Comparison of ENCODE assay signal across 25 mouse cellular contexts in the genomic region with DNA sequence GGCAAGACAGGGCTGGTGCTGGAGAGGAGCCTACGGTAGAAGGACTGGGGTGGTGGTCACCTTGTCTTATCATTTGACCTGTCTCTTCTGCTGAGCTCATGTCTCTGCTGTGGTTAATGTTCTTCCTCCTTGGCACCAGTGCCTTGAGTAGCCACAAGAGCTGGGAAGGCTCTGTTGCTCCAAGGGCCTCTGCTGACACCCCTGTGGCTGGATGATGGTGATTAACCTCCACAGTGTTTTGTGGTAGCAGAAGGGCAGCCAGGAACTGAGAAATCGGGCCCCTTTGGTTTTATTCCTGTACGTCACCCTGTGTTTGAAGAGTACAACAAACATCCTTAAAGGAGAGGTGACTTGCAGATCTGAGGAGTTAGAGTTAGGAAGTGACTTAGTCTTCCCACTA. TPM values are rescaled to one million over a fixed set of nuclear protein-coding genes. Genes with fewer than 3 reads are reported as not detected.
DNase-seq lines count a peak whose midpoint lies in the region; ATAC-seq and TF ChIP-seq lines count a peak whose summit lies in the region.
"Had no signal": no experiment of that assay in that cellular context is flagged by ENCODE, and none has a peak within 500 bp of the region (broad histone marks: within the 10 kb centered on the region; RNA-seq: fewer than 3 reads in every experiment).

No protein-coding gene starts in this region.

- peak overlapping the region; percentile 89 for H3K27ac ChIP-seq in liver, adult 2 months (replicated peaks; ENCODE audit: insufficient read depth, low read depth, low read length)
- H3K27ac ChIP-seq in liver, embryonic 11.5 days (ENCODE audit: low read depth, low read length): no peak overlapping the region
- 0 out of 2 replicates have a peak overlapping the region, but pooled peaks have one; percentile 68 for H3K27ac ChIP-seq in liver, embryonic 15.5 days (replicated peaks)
- H3K27ac ChIP-seq: embryonic facial prominence, embryonic 13.5 days; forebrain, embryonic 10.5 days; heart, embryonic 15.5 days; hindbrain, embryonic 15.5 days had no signal

- H3K9ac ChIP-seq in liver, adult 2 months (ENCODE audit: low read depth, low read length): peak overlapping the region; percentile 76
- no peak overlapping the region for H3K9ac ChIP-seq in liver, embryonic 11.5 days (ENCODE audit: low read depth, low read length)
- no peak overlapping the region for H3K9ac ChIP-seq in liver, embryonic 15.5 days
- H3K9ac ChIP-seq: embryonic facial prominence, embryonic 13.5 days; heart, embryonic 15.5 days; hindbrain, embryonic 15.5 days had no signal

- peak overlapping the region; percentile 75 for H3K4me3 ChIP-seq in liver, adult 2 months (ENCODE audit: insufficient read depth, low read depth, low read length)
- no peak overlapping the region for H3K4me3 ChIP-seq in liver, embryonic 11.5 days (ENCODE audit: low read depth, low read length)
- peak overlapping the region; percentile 43 for H3K4me3 ChIP-seq in liver, embryonic 15.5 days (replicated peaks)
- H3K4me3 ChIP-seq: embryonic facial prominence, embryonic 13.5 days; forebrain, embryonic 10.5 days; heart, embryonic 15.5 days; hindbrain, embryonic 15.5 days had no signal

- ATAC-seq in liver, embryonic 11.5 days (replicated peaks; ENCODE audit: low FRiP score): no peak
- ATAC-seq in liver, embryonic 15.5 days (ENCODE audit: insufficient read depth): no peak
- peak; percentile 65 for ATAC-seq in megakaryocyte progenitor cell, adult 5-6 weeks (replicated peaks; ENCODE audit: poor library complexity)
- no peak for ATAC-seq in frontal cortex, adult (ENCODE audit: low TSS enrichment)
- ATAC-seq: forebrain, embryonic 14.5 days had no signal

- 30% methylated on average over 3 of the region's 3 CpGs for WGBS in liver, adult 2 months
- 52% methylated on average over 3 of the region's 3 CpGs for WGBS in liver, embryonic 11.5 days
- WGBS in liver, embryonic 15.5 days (ENCODE audit: insufficient replicate concordance): 42% methylated on average over 3 of the region's 3 CpGs

- peak; percentile 33 for DNase-seq in liver, adult 2 months (ENCODE audit: extremely low read depth, low read depth, low spot score)
- DNase-seq in liver: no peak
- DNase-seq in liver, embryonic 11.5 days (ENCODE audit: low spot score): no peak
- no peak for DNase-seq in heart, postnatal 4 days
- no peak for DNase-seq in lung, postnatal 14 days
- DNase-seq: adrenal gland, adult 8-10 months; adrenal gland, postnatal 36 days; cerebellum, adult 2 months; cerebellum, postnatal 10 days; gastrocnemius, postnatal 36 days; heart, adult 18-20 months; heart, postnatal 14 days had no signal

- TF ChIP-seq POLR2A in liver, adult 2 months (IDR thresholded peaks at IDR 0.05; ENCODE audit: extremely low read depth, insufficient read depth, low read length): no peak

- no peak for TF ChIP-seq CTCF in liver, adult 2 months (IDR thresholded peaks at IDR 0.05; ENCODE audit: low read depth, low read length)

- H3K4me2 ChIP-seq in liver, embryonic 11.5 days: peak overlapping the region; percentile 29; the same call in 1 of the 2 replicates
- H3K4me2 ChIP-seq in liver, embryonic 15.5 days: peak overlapping the region; percentile 48
- H3K4me2 ChIP-seq: embryonic facial prominence, embryonic 13.5 days; heart, embryonic 11.5 days; heart, embryonic 15.5 days; hindbrain, embryonic 15.5 days had no signal

- H3K9me3 ChIP-seq in liver, embryonic 11.5 days (ENCODE audit: control insufficient read depth, low read length): no peaks in the 10 kb centered on the region
- no peaks in the 10 kb centered on the region for H3K9me3 ChIP-seq in liver, embryonic 15.5 days (replicated peaks)
- H3K9me3 ChIP-seq: embryonic facial prominence, embryonic 13.5 days; forebrain, embryonic 10.5 days; G1E; heart, embryonic 15.5 days; hindbrain, embryonic 15.5 days had no signal

- H3K79me2 ChIP-seq in liver, adult 2 months (ENCODE audit: control insufficient read depth, insufficient read depth, low read length): peaks cover 11% of the 10 kb centered on the region; the same call in 1 of the 2 replicates

- H3K4me1 ChIP-seq in liver, adult 2 months (ENCODE audit: control insufficient read depth, insufficient read depth, low read length): peaks cover 18% of the 10 kb centered on the region
- H3K4me1 ChIP-seq in liver, embryonic 11.5 days (replicated peaks; ENCODE audit: control insufficient read depth, insufficient read depth, low read length): no peaks in the 10 kb centered on the region
- no peaks in the 10 kb centered on the region; the same call in 1 of the 2 replicates for H3K4me1 ChIP-seq in liver, embryonic 15.5 days (replicated peaks)
- H3K4me1 ChIP-seq: embryonic facial prominence, embryonic 13.5 days; forebrain, embryonic 10.5 days; heart, embryonic 15.5 days had no signal

- peaks cover 6% of the 10 kb centered on the region for H3K36me3 ChIP-seq in liver, adult 2 months (ENCODE audit: control insufficient read depth, insufficient read depth, low read length)
- no peaks in the 10 kb centered on the region for H3K36me3 ChIP-seq in liver, embryonic 11.5 days (ENCODE audit: control insufficient read depth, insufficient read depth, low read length)
- H3K36me3 ChIP-seq in liver, embryonic 15.5 days (replicated peaks): no peaks in the 10 kb centered on the region; the same call in 1 of the 2 replicates
- H3K36me3 ChIP-seq: embryonic facial prominence, embryonic 13.5 days; forebrain, embryonic 10.5 days; G1E; heart, embryonic 15.5 days; hindbrain, embryonic 15.5 days had no signal

- no peaks in the 10 kb centered on the region for H3K27me3 ChIP-seq in liver, adult 2 months (ENCODE audit: control insufficient read depth, insufficient read depth, low read length)
- H3K27me3 ChIP-seq in liver, embryonic 11.5 days (replicated peaks; ENCODE audit: control insufficient read depth, insufficient read depth, low read length): no peaks in the 10 kb centered on the region
- H3K27me3 ChIP-seq in liver, embryonic 15.5 days: no peaks in the 10 kb centered on the region
- H3K27me3 ChIP-seq: embryonic facial prominence, embryonic 13.5 days; heart, embryonic 15.5 days; hindbrain, embryonic 15.5 days had no signal

RNA-seq across cellular contexts. Expression of a gene that starts 1.2 kb away (rescaled TPM):
- total RNA-seq in liver, adult 2 months (2014; rRNA removed): 239 and 296 TPM in 2 replicates
- 399 and 420 TPM in 2 replicates for polyA plus RNA-seq in liver, adult 2 months (2012; rRNA removed)
- polyA plus RNA-seq in liver, embryonic 11.5 days (2014; fragmentation: Nextera tagmentation; extraction: Ambion mirVana): 2.6 and 3.0 TPM in 2 replicates
- polyA plus RNA-seq in liver, embryonic 15.5 days (2015; fragmentation: Nextera tagmentation; extraction: Ambion mirVana): 23.2 and 28.9 TPM in 2 replicates
- not detected in 2 replicates for total RNA-seq in megakaryocyte progenitor cell, adult 5-6 weeks (2015)
- total RNA-seq in megakaryocyte progenitor cell, adult 5-6 weeks (2017): not detected in 2 replicates
- total RNA-seq in heart, postnatal 4 days (2021): not detected
- total RNA-seq: G1E; heart, adult 18-20 months; heart, postnatal 14 days had no signal
- polyA plus RNA-seq: cerebellum, adult 2 months; embryonic facial prominence, embryonic 13.5 days; forebrain, embryonic 10.5 days; forebrain, embryonic 14.5 days; G1E; heart, embryonic 11.5 days; heart, embryonic 15.5 days; hindbrain, embryonic 11.5 days; hindbrain, embryonic 15.5 days had no signal

RNA-seq across cellular contexts. Expression of a gene that starts 9.3 kb away (rescaled TPM):
- total RNA-seq in liver, adult 2 months (2014; rRNA removed): 9.3 and 11.9 TPM in 2 replicates
- 26.8 and 42.7 TPM in 2 replicates for polyA plus RNA-seq in liver, adult 2 months (2012; rRNA removed)
- 16.7 and 17.4 TPM in 2 replicates for polyA plus RNA-seq in liver, embryonic 11.5 days (2014; fragmentation: Nextera tagmentation; extraction: Ambion mirVana)
- polyA plus RNA-seq in liver, embryonic 15.5 days (2015; fragmentation: Nextera tagmentation; extraction: Ambion mirVana): 13.9 and 15.1 TPM in 2 replicates
- 17.3 and 20.7 TPM in 2 replicates for total RNA-seq in megakaryocyte progenitor cell, adult 5-6 weeks (2015)
- total RNA-seq in megakaryocyte progenitor cell, adult 5-6 weeks (2017): 10.9 and 11.3 TPM in 2 replicates
- not detected for total RNA-seq in heart, postnatal 4 days (2021)
- total RNA-seq: gastrocnemius, adult 8-10 months; gastrocnemius, postnatal 36 days; heart, adult 18-20 months had no signal
- polyA plus RNA-seq: cerebellum, adult 2 months; forebrain, embryonic 10.5 days; forebrain, embryonic 14.5 days; heart, embryonic 15.5 days; hindbrain, embryonic 11.5 days; hindbrain, embryonic 15.5 days had no signal

RNA-seq across cellular contexts. Expression of a gene that starts 33.2 kb away (rescaled TPM):
- not detected in 2 replicates for total RNA-seq in liver, adult 2 months (2014; rRNA removed)
- not detected in 2 replicates for polyA plus RNA-seq in liver, adult 2 months (2012; rRNA removed)
- not detected in 2 replicates for polyA plus RNA-seq in liver, embryonic 11.5 days (2014; fragmentation: Nextera tagmentation; extraction: Ambion mirVana)
- 0.10 TPM in 1 of 2 replicates, not detected in the other for polyA plus RNA-seq in liver, embryonic 15.5 days (2015; fragmentation: Nextera tagmentation; extraction: Ambion mirVana)
- total RNA-seq in megakaryocyte progenitor cell, adult 5-6 weeks (2015): not detected in 2 replicates
- total RNA-seq in megakaryocyte progenitor cell, adult 5-6 weeks (2017): not detected in 2 replicates
- not detected for total RNA-seq in heart, postnatal 4 days (2021)
- total RNA-seq: adrenal gland, adult 8-10 months; adrenal gland, postnatal 36 days; G1E; gastrocnemius, adult 8-10 months; gastrocnemius, postnatal 36 days; heart, adult 18-20 months; heart, postnatal 14 days had no signal
- polyA plus RNA-seq: cerebellum, adult 2 months; cortical plate, adult 2 months; embryonic facial prominence, embryonic 13.5 days; forebrain, embryonic 10.5 days; forebrain, embryonic 14.5 days; G1E; heart, embryonic 11.5 days; heart, embryonic 15.5 days; hindbrain, embryonic 11.5 days; hindbrain, embryonic 15.5 days had no signal

RNA-seq across cellular contexts. Expression of a gene that starts 35.0 kb away (rescaled TPM):
- 9.8 and 13.3 TPM in 2 replicates for total RNA-seq in liver, adult 2 months (2014; rRNA removed)
- 9.1 and 10.1 TPM in 2 replicates for polyA plus RNA-seq in liver, adult 2 months (2012; rRNA removed)
- 6.6 and 6.9 TPM in 2 replicates for polyA plus RNA-seq in liver, embryonic 11.5 days (2014; fragmentation: Nextera tagmentation; extraction: Ambion mirVana)
- 2.9 and 3.0 TPM in 2 replicates for polyA plus RNA-seq in liver, embryonic 15.5 days (2015; fragmentation: Nextera tagmentation; extraction: Ambion mirVana)
- total RNA-seq in megakaryocyte progenitor cell, adult 5-6 weeks (2015): 11.1 and 11.8 TPM in 2 replicates
- 8.7 and 9.6 TPM in 2 replicates for total RNA-seq in megakaryocyte progenitor cell, adult 5-6 weeks (2017)
- 10 to 100 TPM; 17.4 to 18.6 TPM for total RNA-seq in heart, postnatal 4 days (2021)

Comparison
In these comparisons a context has a peak if more than half of its experiments do, and no peak if none do; other contexts are left out.
1. RNA of a gene that starts 1.2 kb away (total RNA-seq): 239 to 296 TPM in liver, adult 2 months; not detected in megakaryocyte progenitor cell, adult 5-6 weeks and not detected in heart, postnatal 4 days; every median in the first group is over 100 times any median in the second.
2. RNA of a gene that starts 9.3 kb away (total RNA-seq): 10.9 to 20.7 TPM in megakaryocyte progenitor cell, adult 5-6 weeks and 9.3 to 11.9 TPM in liver, adult 2 months; not detected in heart, postnatal 4 days; every median in the first group is over 10 times any median in the second.